Mouse (Mus musculus) stomach, postnatal 0 days (tissue): ENCODE measurements around the gene Hrk.

Source experiments
- CTCF ChIP-seq: IDR thresholded peaks from 2 replicates; pipeline ENCODE4 v1.5.1; 2016; ENCODE audit warnings: antibody characterized with exemption, low read depth, mild to moderate bottlenecking, moderate library complexity
- EP300 ChIP-seq: optimal IDR thresholded peaks from 2 replicates; pipeline ENCODE3; 2016; ENCODE audit warnings: antibody characterized with exemption

DNA sequence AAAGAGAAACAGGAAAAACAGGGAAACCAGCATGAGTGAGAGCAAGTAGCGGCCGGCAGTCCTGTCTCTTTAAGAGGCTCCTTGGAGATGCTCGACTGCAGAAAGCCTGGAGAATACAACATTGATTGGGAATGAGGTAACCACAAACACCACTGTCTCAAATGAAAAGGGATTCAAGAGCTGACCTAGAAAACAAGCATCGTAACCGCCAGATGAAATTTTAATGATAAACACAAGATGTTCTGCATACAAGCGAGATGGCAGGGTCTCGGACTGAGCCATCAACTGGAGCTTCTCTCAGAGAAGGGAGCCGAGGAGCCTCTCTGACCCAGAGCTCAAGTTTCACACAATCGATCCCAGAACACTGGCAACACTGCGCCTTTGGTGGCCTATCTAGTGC is 41.4 kb upstream of the Hrk start:
- TF ChIP-seq CTCF (no peak), EP300 (no peak)
